Mouse (Mus musculus) 3T3-L1 (cell line): Measurements from ENCODE around the gene Gab2.

Experiments used
- DNase-seq: peaks from one replicate; pipeline ENCODE4 v3.0.0-alpha.2; 2015; ENCODE audit warnings: low read depth, low spot score

Gab2 gene

DNA sequence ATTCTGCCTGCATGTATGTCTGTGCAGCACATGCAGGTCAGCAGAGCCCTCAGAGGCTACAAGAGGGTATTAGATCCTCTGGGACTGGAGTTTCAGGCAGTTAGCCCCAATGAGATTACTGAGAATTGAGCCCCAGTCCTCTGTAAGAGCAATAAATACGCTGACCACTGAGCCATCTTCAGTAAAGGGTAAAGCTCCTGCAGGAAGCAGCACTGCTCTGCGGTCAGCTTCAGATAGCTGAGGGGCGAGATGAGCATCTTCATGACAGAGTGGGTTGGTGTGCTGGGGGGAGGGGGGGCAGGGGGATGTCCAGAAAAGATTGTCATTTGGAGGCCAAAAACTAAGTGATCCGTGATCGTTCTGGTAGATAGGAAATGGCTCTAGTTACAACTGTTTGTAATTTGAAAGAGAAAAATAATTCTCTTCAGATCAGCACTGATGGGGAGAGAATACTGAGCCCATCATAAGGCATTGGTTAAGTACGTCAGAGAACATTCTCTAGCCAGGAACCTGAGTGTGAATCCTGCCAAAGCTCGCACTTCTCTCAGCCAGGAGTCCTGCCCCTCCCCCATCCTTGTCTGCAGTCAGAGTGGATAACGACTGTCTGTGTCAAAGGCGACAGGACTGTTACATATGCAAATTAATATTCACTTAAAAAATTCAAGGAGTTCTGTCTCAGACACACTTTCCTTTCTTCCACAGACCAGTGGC lies 264.9 kb downstream of the Gab2 start:
- DNase-seq, result no peak

DNA sequence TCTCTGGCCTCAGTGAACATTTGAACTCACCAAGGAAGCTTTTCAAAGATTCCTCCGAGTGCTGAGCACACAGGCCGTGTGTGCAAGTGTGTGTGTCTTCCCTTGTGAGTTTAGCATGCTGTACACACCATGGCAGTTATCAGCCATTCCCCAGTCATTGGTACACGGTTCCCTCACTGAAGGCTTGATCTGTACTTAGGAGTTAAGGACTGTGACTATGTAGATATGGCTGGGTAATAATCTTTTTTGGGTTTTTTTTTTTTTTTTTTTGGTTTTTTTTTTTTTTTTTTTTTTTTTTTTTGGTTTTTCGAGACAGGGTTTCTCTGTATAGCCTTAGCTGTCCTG lies 265.4 kb downstream of the Gab2 start:
- DNase-seq, result no peak

DNA sequence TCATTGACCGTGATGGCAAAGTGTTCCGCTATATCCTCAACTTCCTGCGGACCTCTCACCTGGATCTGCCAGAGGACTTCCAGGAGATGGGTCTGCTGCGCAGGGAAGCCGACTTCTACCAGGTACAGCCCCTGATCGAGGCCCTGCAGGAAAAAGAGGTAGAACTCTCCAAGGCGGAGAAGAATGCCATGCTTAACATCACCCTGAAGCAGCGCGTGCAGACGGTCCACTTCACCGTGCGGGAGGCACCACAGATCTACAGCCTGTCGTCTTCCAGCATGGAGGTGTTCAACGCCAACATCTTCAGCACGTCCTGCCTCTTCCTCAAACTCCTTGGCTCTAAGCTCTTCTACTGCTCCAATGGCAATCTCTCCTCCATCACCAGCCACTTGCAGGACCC lies 266.1 kb downstream of the Gab2 start:
- no peak for DNase-seq

- DNase-seq, result no peak
Measured at GRCm38 (mm10) chr7:97348318-97348717, 266.9 kb downstream of the Gab2 start.

DNA sequence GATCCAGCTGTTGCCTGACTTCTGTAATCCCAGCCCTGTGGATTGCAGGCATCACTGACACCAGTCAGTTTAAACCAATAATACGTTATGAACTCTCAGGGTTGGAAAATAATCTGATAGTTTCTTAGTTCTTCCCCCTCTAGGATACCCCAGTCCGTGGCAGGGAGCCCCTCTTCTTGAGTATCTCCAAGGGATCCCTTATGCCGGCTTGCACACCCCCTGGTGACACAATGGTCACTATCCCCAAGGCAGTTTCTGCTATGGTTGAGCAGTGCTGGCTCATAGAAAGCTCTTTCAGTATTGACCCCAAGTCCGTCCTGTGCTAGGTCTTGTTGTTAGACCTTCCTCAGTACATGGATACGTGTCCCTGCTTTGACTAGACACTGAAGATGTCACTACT lies 267.4 kb downstream of the Gab2 start:
- DNase-seq, result no peak

DNA sequence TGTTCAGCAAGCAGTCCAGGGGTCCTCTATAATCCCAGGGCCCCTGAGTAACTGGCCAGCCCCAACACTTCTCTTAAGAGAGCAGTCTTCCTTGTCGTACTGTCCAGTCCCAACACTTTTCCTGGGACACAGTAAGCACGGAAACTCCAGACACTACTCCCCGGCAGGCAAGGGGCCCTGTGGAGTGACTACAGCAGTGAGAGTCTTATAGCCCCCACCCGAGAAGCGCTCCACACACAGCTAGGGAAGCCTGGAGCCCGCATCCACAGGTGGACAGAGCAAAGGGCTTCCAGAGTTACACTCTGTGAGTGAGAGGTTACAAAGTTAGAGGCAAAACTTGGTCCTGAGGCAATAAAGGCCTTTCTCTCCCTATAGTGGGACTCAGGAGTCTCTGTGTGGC lies 268.1 kb downstream of the Gab2 start:
- DNase-seq, result no peak

GRCm38 (mm10) chr7:97350891-97351290 lies 269.5 kb downstream of the Gab2 start:
- DNase-seq, result no peak

GRCm38 (mm10) chr7:97351792-97352513 lies 270.6 kb downstream of the Gab2 start:
- no peak for DNase-seq

DNA sequence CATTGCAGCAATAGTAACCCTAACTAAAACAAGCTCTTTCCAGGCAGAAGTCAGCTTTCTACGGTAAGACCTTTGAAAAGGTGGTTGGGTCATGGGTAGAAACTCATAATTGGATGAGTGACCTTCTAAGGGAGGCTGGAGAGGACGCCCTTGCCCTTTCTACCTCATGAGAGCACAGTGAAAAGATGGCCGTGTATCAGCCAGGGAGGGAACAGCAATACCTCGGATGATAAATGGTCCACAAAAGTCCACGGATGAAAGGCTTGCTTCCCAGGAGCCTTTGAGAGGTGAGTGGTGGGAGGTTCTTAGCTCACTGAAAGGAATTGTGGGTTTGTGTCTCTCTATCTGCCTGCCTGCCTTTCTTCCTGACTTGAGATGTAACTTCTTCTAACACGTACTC lies 272.0 kb downstream of the Gab2 start:
- no peak for DNase-seq

DNA sequence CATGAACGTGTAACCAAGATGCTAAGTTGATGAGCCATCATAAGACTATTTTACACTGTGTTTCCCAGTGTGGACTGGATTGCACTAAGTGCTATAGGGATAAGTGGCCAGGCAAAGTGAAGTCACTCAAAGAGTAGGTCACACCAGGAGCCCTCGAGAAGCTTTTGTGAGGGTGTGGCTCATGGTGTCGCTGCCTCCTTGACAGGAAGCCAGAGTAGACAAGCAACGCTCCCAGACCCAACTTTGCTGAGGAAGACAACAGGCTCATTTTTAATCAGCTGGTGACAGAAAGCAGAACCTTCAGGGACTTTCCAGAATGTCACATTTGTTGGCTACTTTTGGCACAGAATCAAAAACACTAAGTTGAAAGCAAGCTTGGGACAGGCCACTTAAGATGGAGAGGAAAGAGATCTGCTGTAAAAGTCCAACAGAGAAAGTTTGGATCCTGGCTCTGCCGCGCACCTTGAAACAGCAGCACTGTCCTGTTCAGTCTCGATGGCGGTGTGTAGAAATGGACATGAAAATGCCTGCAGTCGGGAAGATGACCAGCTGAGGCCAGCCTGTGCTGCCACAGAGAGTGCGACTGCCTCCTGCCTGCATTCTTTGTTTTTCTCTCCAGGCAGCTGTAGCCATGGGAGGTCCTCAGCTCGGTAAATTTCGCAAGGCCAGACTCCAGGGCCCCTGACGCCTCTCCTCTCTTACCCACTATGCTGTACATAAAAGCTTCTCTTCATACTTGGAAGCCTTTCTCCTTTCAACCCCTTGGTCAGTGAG lies 273.9 kb downstream of the Gab2 start:
- peak; percentile 4 for DNase-seq

DNA sequence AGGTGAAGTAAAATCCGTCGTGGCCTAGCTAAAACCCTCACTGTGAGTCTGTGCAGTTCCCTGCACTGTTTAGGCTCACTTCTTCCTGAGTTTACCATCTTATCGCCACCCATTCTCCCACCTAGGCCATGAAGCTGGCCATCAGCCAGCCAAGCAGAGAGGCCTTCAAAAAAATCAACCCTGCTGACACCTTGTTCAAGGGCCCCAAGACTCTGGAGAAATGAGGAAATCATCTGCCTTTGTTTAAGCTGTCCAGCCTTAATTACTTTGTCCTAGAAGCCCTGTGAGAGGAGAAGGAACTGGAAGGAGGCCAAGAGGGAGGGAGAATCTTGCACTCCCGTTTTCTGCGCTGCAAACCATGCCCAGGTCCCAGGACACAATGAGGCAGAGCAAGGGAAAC lies 274.9 kb downstream of the Gab2 start:
- no peak for DNase-seq

- DNase-seq, result peak; percentile 10
Measured at GRCm38 (mm10) chr7:97356875-97357276, 275.5 kb downstream of the Gab2 start.

DNA sequence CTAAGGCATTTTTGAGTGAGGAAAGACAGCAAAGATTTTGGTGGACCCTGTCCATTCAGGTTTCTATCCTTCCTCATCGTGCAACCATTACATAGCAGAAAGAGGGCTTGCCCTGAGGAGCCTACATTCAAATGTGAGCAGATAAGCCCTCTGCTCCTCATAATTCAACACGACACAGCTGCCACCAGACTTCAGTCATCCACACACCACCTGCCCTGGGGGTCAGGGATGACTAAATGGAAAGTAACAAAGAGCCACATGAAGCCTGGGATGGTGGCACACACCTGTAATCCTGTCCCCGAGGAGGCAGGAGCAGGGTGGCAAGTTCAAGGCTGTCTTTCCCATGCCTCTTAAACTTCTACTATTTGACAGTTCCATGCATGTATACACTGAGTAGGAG lies 276.5 kb downstream of the Gab2 start:
- no peak for DNase-seq

DNA sequence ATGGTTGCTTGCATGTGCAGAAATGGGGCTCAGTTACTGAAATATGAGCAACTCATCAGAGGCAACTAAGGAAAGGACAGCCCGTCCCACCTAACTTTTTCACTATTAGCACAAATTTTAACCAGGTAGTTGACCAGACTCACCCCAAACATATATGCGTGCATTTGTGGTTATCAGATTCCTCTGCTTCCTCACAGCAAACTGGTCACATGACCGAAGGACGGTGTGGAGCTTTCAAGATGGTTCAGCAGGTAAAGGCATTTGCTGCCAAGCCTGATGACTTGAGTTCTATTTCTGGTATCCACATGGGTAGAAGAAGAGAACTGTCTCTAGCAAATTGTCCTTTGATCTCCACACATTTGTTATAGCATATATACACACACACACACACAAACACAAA lies 277.0 kb downstream of the Gab2 start:
- no peak for DNase-seq
